Mouse (Mus musculus): Measurements from ENCODE around the gene Cyp2d22.

- TF ChIP-seq GATA1 (IDR thresholded peaks at IDR 0.05; ENCODE audit: borderline replicate concordance, low read length) (no peak), FLI1 (IDR thresholded peaks at IDR 0.05; ENCODE audit: low read length) (no peak)
These were observed 33.3 kb downstream of the Cyp2d22 start for GRCm38 (mm10) chr15:82346580-82347302.

All from megakaryocyte, embryonic 14.5 days (primary cell).